Mouse (Mus musculus) kidney, adult 8-10 months (tissue): ENCODE results near the gene Dlx6.

Source experiments
- DNase-seq, 2 experiments: peaks; one replicate each; pipeline ENCODE4 v3.0.0; 2022

Gene Dlx6

DNA sequence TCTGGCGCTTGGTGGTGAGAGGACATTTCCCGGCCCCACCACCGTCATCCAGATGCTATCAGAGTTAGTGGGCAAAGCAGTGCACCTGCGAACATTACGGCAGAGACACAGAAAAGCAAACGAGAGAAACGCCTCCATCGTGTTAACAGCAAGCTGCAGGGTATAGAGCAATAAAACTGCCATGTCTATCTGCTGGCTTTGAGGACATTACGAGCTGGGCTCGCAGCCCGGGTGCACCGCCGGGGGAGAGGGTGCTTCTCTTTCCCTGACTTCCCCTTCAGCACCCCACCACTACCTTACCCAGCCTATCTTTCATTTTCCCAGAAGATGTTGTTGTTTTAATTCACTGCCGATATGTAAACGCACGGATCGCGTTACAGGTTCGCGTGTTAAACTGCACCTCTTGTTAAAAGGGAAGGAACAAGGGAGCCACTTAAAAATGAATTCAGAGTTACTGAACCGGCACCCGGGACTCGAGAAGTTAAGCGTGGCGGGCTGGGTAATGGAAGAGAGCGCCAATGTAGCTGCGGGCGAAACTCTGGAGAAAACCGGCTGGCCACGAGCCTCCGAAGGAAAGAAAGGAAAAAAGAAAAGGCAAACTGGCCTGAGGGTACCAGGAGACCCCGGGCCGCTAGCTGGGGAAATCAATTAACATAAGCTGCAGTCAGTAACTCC, 2.6 kb upstream of the Dlx6 start:
- DNase-seq, result no peak

DNA sequence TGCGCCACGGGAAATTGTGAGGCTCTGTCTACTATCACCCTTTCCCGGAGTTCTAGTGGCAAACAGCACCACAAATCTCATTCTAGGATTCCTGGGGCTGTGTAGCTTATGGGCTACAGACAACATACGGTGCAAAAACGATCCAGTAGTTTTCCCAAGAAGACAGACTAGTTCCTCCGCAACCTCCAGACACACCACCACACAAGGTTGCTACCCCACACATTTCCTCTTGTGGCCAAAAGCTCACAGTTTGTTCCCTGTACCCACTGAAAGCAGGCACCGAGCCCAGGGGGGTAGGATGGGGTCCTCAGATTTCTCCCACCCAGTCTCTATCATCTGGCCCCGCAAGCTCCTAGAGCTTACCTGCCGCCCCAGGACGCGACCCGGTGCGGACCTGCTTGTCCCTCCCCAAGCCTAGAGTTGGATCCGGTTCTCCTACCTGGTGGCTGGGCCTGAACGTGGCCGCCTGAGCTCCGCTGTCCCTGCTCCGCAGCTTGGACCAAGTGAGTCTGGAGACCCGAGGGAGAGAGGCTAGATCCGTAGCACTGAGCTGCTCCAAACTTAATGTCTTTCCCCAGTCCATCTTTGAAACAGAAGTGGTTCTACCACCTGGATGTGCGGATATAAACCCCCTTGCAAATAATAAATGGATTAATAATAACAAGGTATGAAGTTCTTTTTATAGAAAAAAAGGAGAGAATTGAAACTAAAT, 1.9 kb upstream of the Dlx6 start:
- no peak for DNase-seq

GRCm38 (mm10) chr6:6861798-6862428, 1.2 kb upstream of the Dlx6 start:
- no peak for DNase-seq

DNA sequence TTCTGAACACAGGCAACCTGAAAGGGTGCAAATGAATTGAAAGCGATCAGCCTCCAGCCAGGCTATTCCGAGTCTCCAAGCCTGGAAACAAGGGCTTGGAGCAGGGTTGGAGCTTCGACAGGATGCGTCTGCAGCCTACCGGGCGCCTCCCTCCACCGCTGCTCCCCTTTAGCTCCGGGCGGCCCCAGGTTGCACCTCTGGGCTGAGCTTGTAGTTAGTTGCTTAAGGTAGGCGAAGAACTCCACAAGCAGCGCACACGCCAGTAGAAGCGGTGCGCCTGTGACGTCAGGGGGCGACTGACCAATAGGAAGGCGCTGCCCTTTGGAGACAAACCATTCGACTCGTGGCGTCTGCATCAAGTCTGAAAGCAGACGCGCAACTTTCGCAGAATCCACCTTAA, 523 bp upstream of the Dlx6 start:
- no peak for DNase-seq

- no peak for DNase-seq
Observed at GRCm38 (mm10) chr6:6863955-6864354, 821 bp downstream of the Dlx6 start.

DNA sequence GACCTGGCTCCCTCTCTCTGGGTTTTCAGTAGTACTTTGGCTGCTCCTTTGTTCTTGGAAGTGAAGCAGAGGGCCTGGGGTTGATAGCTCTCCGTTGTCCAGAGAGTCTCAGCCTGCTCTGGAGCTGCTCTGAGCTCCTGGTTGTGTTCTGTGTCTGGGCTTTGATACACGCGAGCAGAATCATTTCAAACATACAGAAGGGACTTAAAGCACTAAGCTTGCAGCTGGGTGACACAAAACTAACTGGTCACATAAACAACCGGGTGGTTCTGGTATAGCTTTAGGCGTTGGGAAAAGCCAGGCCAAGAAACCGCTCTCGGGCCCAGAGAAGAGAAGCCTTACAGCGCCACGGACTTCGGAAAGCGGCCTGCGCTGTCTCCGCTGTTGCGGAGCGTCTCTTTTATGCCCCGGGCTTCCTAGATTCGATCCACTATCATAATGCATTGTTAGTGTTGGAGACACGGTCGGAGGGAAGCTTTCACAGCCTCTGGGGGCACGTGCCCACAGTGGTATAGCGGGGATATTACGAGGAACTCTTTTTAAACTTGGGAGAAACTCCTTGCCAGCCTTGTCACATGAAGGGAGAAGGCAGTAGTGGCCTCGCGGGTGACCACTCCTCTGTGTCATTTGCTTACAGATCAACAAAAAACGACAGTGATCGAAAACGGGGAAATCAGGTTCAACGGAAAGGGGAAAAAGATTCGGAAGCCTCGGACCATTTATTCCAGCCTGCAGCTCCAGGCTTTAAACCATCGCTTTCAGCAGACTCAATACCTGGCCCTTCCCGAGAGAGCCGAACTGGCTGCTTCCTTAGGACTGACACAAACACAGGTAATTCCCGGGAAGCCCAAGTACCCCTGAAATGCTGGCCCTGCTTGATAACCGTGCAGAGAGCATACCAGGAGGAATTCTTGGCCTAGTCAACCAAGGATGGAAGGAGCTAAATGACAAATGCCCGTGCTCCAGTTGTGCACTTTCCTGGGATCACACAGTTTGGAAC, 1.6 kb downstream of the Dlx6 start:
- DNase-seq, result no peak

GRCm38 (mm10) chr6:6867031-6867430, 3.9 kb downstream of the Dlx6 start:
- no peak for DNase-seq

DNA sequence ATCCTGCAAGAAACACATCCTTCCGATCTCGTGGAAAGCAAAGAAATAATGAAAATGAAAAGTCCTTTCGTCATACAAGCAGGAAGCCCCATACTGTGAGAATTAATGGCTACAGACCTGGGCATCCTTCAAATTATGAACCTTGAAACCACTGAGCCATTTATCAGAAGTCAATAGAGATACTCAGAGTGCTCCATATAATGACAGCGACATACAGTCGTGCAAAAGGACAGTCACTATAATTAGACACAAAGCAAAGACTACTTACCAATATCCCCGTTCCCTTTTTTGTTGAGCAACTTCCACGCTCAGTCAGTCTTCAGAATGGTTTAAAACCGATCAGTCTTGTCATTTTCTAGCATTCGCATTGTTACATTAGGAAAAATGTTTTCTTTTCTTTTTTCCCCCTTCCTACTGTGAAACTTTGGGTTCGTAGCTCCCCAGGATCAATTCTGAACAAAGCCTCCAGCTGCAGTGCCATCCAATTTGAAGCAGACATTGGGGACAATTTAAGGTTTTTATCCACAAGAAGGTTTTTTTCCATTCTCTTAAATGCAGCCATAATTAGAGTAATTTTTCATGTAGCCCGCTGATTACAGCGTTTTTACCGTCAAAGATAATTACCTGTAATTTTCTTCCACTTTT, 6.0 kb downstream of the Dlx6 start:
- no peak for DNase-seq

- no peak for DNase-seq
Observed at GRCm38 (mm10) chr6:6869961-6870800, 7.0 kb downstream of the Dlx6 start.

- DNase-seq, result no peak
Observed at GRCm38 (mm10) chr6:6870876-6871420, 7.8 kb downstream of the Dlx6 start.

- DNase-seq, result no peak
Observed at GRCm38 (mm10) chr6:6871692-6872091, 8.6 kb downstream of the Dlx6 start.

GRCm38 (mm10) chr6:6872873-6873272, 9.7 kb downstream of the Dlx6 start:
- no peak for DNase-seq

GRCm38 (mm10) chr6:6873476-6874072, 10.4 kb downstream of the Dlx6 start:
- DNase-seq, result no peak

GRCm38 (mm10) chr6:6874073-6874771, 11.1 kb downstream of the Dlx6 start:
- no peak for DNase-seq

DNA sequence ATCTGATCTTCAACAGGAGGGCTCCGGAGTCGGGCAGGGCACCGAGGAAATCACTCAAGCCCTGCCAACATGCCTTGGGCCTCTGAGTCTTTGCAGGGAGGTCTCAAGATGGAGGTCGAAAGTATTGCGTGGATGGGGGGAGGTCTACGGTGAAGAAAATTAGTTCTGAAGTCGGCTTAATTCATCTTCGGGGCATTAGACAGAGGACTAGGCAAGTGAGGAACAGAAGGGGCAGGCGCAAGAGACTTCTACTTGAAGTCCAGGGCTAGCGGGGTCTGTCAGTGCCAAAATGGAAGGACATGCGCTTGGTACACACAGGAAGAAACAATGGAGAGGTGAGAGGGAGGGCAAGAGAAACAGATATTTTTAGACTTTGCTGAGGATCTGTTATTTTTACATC, 12.0 kb downstream of the Dlx6 start:
- no peak for DNase-seq

DNA sequence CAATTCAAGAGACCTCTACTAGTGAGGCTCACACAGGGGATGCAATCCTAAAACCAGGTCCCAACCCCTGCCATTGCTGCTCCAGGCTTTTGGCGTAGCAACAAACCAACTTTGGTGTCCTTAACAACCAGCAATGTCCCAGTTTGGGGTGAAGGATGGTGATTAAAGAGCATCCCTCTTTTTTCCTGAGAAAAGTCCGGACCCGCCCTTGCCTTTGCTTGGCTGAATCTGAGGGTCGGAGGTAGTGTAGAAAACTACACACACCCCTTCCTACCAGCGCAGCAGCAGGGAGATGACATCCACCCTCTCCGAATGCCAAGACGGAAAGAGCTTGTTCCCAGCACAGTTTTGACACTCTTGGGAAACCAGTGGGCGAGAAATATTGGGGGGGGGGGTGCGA, 12.5 kb downstream of the Dlx6 start:
- DNase-seq, result no peak

GRCm38 (mm10) chr6:6876231-6876630, 13.1 kb downstream of the Dlx6 start:
- no peak for DNase-seq

GRCm38 (mm10) chr6:6876731-6877130, 13.6 kb downstream of the Dlx6 start:
- no peak for DNase-seq

- DNase-seq, result no peak
Observed at GRCm38 (mm10) chr6:6877346-6877910, 14.3 kb downstream of the Dlx6 start.
